Mouse (Mus musculus) limb, embryonic 14.5 days (tissue): ENCODE results near the gene Sdk2. TPM values are rescaled to one million over a fixed set of nuclear protein-coding genes. Genes with fewer than 3 reads are reported as not detected.
A peak's percentile ranks its signal among the peaks of the same experiment; 100 is the strongest.

Source experiments
- ATAC-seq: fragments of 200-750 bp; cut with Nextera tagmentation; 2 replicates; pipeline ENCODE4 v1.8.0; 2017; ENCODE audit warnings: low read depth, moderate number of reproducible peaks, moderate TSS enrichment; ENCODE audit not compliant: low FRiP score
- DNase-seq: peaks from one replicate; pipeline ENCODE4 v3.0.0-alpha.2; 2015; ENCODE audit warnings: low spot score
- H3K27ac ChIP-seq: fragments of 300-500 bp; sonication (generic); replicated peaks from 2 replicates; pipeline ENCODE4 v1.5.1; 2014; ENCODE audit warnings: low read depth, mild to moderate bottlenecking, low read length, moderate library complexity, mixed read lengths
- H3K27me3 ChIP-seq: fragments of 300-500 bp; sonication (generic); 2 replicates; pipeline ENCODE4 v1.6.1; 2014; ENCODE audit warnings: low read length, mixed read lengths; ENCODE audit not compliant: control insufficient read depth, insufficient read depth
- H3K36me3 ChIP-seq: fragments of 300-500 bp; sonication (generic); 2 replicates; pipeline ENCODE4 v1.6.1; 2014; ENCODE audit warnings: mild to moderate bottlenecking, low read length, moderate library complexity, mixed read lengths; ENCODE audit not compliant: control insufficient read depth, insufficient read depth
- H3K4me1 ChIP-seq: fragments of 300-500 bp; sonication (generic); 2 replicates; pipeline ENCODE4 v1.6.1; 2014; ENCODE audit warnings: antibody characterized with exemption, low read length, mixed read lengths; ENCODE audit not compliant: control insufficient read depth, insufficient read depth
- H3K4me2 ChIP-seq: fragments of 300-500 bp; sonication (generic); replicated peaks from 2 replicates; pipeline ENCODE4 v1.6.1; 2014; ENCODE audit warnings: low read depth, mild to moderate bottlenecking, low read length, moderate library complexity; ENCODE audit not compliant: severe bottlenecking
- H3K4me3 ChIP-seq: fragments of 300-500 bp; sonication (generic); replicated peaks from 2 replicates; pipeline ENCODE4 v1.5.1; 2014; ENCODE audit warnings: low read length
- H3K9ac ChIP-seq: fragments of 300-500 bp; sonication (generic); 2 replicates; pipeline ENCODE4 v1.6.1; 2014; ENCODE audit warnings: mild to moderate bottlenecking, low read depth, low read length, moderate library complexity; ENCODE audit not compliant: severe bottlenecking
- H3K9me3 ChIP-seq: fragments of 300-500 bp; sonication (generic); 2 replicates; pipeline ENCODE4 v1.6.1; 2016; ENCODE audit warnings: low read length; ENCODE audit not compliant: control insufficient read depth
- POLR2A ChIP-seq: fragments of 200-500 bp; IDR thresholded peaks from 2 replicates; pipeline ENCODE4 v1.8.0; 2012; ENCODE audit warnings: inconsistent platforms, mild to moderate bottlenecking, moderate library complexity, borderline replicate concordance; ENCODE audit not compliant: insufficient read depth, insufficient read length; ENCODE audit errors: extremely low read depth
- WGBS: fragments of 180-500 bp; shearing (Covaris S2); extraction: QIAGEN DNeasy Blood & Tissue Kit; methylation state at CpG from one replicate; pipeline ENCODE4 v1.1.7; 2014; 5-methylcytosine and 5-hydroxymethylcytosine counted together
- polyA plus RNA-seq, 2 experiments: library from polyadenylated mRNA; depleted of rRNA in 1 of 2; stranded (reverse) in 1 of 2; unstranded in 1 of 2; fragments of >200 nt; fragmentation: Nextera tagmentation in 1 of 2; extraction: Ambion mirVana in 1 of 2; gene quantifications; 2 replicates each; pipeline versions ENCODE4 v1.2.1 to v1.2.3; 2012 to 2014

Gene Sdk2
- polyA plus RNA-seq, 2 experiments: 8.0 to 11.6 TPM

- TF ChIP-seq POLR2A: no peak
- H3K4me1 ChIP-seq: peaks cover 26% of the 10 kb centered on the region
- 80% methylated on average over 8 of the region's 8 CpGs for WGBS
- no peaks in the 10 kb centered on the region for H3K27me3 ChIP-seq
- no peak for DNase-seq
- 0 out of 2 replicates have a peak, but pooled peaks cover 3% of the 10 kb centered on the region for H3K9me3 ChIP-seq
- no peak overlapping the region for H3K4me2 ChIP-seq
- no peak overlapping the region for H3K4me3 ChIP-seq
- H3K36me3 ChIP-seq: peaks cover 36% of the 10 kb centered on the region
- no peak for ATAC-seq
- no peak overlapping the region for H3K9ac ChIP-seq
- H3K27ac ChIP-seq: no peak overlapping the region
Observed at GRCm38 (mm10) chr11:113739213-113739612, 327.6 kb downstream of the Sdk2 start.

GRCm38 (mm10) chr11:113737912-113738311, 328.9 kb downstream of the Sdk2 start:
- ATAC-seq (no peak), DNase-seq (no peak)
- 82% methylated on average over 8 of the region's 8 CpGs for WGBS
- Histone ChIP-seq H3K4me3 (no peak overlapping the region), H3K4me1 (peaks cover 37% of the 10 kb centered on the region), H3K9ac (no peak overlapping the region), H3K27ac (no peak overlapping the region), H3K36me3 (peaks cover 26% of the 10 kb centered on the region), H3K4me2 (no peak overlapping the region), H3K9me3 (no peaks in the 10 kb centered on the region), H3K27me3 (no peaks in the 10 kb centered on the region)
- TF ChIP-seq POLR2A: no peak

GRCm38 (mm10) chr11:113737553-113737854, 329.3 kb downstream of the Sdk2 start:
- no peak overlapping the region for H3K4me3 ChIP-seq
- H3K27ac ChIP-seq: no peak overlapping the region
- ATAC-seq (no peak), DNase-seq (no peak)
- H3K9me3 ChIP-seq: no peaks in the 10 kb centered on the region
- WGBS: 76% methylated on average over 3 of the region's 3 CpGs
- peaks cover 22% of the 10 kb centered on the region for H3K36me3 ChIP-seq
- no peak for TF ChIP-seq POLR2A
- H3K4me1 ChIP-seq: peaks cover 38% of the 10 kb centered on the region
- H3K27me3 ChIP-seq: no peaks in the 10 kb centered on the region
- H3K9ac ChIP-seq: no peak overlapping the region
- no peak overlapping the region for H3K4me2 ChIP-seq

DNA sequence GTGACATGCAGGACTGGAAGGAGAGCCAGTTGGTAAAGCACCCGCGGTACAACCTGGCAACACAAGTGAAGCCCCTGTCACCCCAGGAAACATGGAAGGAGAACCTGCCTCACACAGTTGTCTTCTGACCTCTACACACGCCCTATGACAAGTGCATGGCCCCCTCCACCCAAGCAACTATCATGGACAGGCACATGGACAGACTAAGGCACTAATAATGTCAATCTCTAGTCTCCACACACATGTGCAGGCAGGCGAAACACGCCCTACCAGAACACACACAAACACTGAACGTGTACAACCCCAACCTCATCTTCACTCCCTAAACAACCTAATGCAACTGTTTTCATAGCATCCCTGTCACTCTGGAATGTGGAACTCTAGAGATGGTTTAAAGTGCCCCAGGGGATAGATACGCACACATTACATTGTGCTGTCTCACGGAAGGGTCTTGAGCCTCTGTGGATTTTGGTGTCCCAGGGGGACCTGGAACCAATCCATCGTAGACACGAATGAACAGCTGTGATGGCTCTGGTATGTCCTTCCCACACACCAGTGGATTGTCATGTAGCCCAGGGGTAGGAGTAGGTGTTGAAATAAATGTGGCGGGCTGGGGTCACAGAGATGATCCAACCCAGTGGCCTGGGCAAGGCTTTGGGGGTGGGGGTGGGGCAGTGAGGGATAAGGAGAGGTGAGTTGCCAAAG, 329.8 kb downstream of the Sdk2 start:
- Histone ChIP-seq H3K9me3 (no peaks in the 10 kb centered on the region), H3K9ac (no peak overlapping the region), H3K4me2 (no peak overlapping the region), H3K36me3 (peaks cover 17% of the 10 kb centered on the region), H3K27ac (no peak overlapping the region), H3K4me3 (no peak overlapping the region), H3K27me3 (no peaks in the 10 kb centered on the region), H3K4me1 (peaks cover 41% of the 10 kb centered on the region)
- no peak for DNase-seq
- WGBS: 80% methylated on average over 11 of the region's 11 CpGs
- TF ChIP-seq POLR2A: no peak
- no peak for ATAC-seq

DNA sequence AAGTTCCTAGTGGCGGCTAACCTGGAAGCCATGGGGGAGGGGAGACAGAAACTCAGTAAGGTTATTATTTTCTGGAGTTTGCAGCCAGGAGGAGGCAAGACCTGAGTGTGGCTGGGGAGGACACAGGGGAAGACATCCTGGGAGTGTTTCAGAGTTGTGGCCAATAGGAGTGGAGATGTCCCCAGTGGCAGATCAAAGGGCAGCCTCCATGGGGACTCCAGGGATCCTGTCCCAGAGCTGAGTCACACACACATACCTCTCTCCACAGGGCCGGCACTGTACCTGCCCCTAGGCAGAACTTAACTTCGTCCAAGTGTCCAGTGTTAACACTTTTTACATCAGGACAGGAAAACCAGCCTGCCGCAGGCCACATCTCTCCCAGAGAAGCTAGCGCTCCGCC, 331.7 kb downstream of the Sdk2 start:
- no peak for DNase-seq
- Histone ChIP-seq H3K4me2 (no peak overlapping the region), H3K4me3 (no peak overlapping the region), H3K27ac (peak overlapping the region; percentile 48; the same call in 1 of the 2 replicates), H3K4me1 (peaks cover 47% of the 10 kb centered on the region), H3K9me3 (no peaks in the 10 kb centered on the region), H3K36me3 (peaks cover 11% of the 10 kb centered on the region), H3K27me3 (no peaks in the 10 kb centered on the region), H3K9ac (no peak overlapping the region)
- TF ChIP-seq POLR2A: no peak
- WGBS: 58% methylated on average over 6 of the region's 6 CpGs
- ATAC-seq: no peak
